Mouse (Mus musculus): ENCODE data around the gene Tgfbr3. TPM values are rescaled to one million over a fixed set of nuclear protein-coding genes. Genes with fewer than 3 reads are reported as not detected.

The Tgfbr3 gene
- polyA plus RNA-seq, 1 experiment from 2014 or later = 2.2 TPM

DNA sequence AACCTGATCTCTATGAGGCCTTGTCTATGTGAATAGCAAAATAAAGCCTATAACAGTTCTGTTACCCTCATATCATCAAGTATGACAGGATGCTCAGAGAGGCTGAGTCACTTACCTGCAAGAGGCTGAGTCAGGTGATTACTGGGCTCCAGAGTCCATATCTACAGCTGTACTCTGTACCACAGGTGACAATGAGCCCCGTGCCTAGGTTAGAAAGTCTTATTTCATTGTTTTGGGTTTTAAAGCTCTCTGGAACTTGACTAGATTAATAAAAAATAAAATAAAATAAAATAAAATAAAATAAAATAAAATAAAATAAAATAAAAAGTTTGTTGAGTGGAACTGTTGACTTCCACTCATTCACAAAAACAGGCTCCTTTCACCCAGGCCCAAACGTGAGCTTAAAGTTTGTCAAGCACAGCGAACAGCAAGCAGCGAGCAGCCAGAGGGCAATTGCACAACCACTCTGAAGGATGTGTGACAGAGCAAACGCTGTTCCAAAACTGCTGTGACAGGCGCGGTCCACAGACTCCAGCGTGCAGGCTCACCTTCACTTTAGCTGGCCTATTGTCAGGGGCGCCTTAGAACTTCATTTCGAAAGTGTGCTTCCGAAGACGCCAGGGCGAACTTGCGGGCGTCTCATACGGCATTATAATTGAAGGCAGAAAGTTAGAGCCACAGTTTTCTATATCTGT lies 6.5 kb upstream of the Tgfbr3 start:
- Histone ChIP-seq H3K9me3 (ENCODE audit: control insufficient read depth, low read length) (no peaks in the 10 kb centered on the region), H3K4me1 (replicated peaks; ENCODE audit: control insufficient read depth, insufficient read depth, low read length) (peaks cover 6% of the 10 kb centered on the region), H3K27ac (ENCODE audit: low read length) (no peak overlapping the region), H3K4me3 (replicated peaks; ENCODE audit: low read length) (no peak overlapping the region), H3K36me3 (ENCODE audit: control insufficient read depth, insufficient read depth) (no peaks in the 10 kb centered on the region), H3K4me2 (ENCODE audit: low read length) (no peak overlapping the region), H3K27me3 (replicated peaks; ENCODE audit: control insufficient read depth, insufficient read depth, low read length) (peaks cover 1% of the 10 kb centered on the region; the same call in 1 of the 2 replicates), H3K9ac (replicated peaks; ENCODE audit: low read depth, low read length) (no peak overlapping the region)
- WGBS = 52% methylated on average over 16 of the region's 16 CpGs
- no peak for ATAC-seq

DNA sequence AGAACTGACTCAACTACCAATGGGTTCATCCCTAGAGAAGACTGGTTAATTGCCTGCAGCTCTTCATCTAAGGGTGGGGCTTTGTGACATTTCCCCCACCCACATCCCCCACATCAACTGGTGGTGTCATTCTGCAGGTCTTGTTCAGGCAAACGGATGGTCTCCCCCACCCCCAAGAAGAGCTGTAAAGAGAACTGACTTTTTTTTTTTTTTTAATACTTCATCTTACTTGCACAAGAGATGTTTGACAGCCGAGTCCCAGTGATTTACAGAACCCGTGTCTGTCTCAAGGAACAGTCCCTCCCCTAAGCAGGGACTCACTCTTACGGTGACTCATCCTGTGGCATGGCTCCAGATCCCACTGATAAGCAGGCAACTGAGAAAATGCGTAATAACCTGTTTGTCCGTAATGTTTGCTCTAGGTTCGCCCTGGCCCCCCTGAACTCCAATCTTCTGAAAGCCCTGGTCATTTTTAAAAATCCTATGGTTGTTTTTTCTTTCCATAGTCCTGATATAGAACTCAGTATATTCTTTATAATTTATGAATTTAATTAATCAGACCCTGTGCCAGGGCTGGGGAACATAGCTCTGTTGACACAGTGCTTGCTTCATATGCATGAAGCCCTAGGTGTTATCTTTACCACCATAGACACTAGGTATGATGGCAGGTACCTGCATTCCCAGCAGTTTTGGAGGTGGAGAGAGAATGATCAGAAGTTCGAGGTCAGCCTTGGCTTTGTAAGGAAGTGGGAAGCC lies 5.8 kb upstream of the Tgfbr3 start:
- Histone ChIP-seq H3K27ac (ENCODE audit: low read length) (no peak overlapping the region), H3K9ac (replicated peaks; ENCODE audit: low read depth, low read length) (no peak overlapping the region), H3K4me3 (replicated peaks; ENCODE audit: low read length) (no peak overlapping the region), H3K4me2 (ENCODE audit: low read length) (no peak overlapping the region), H3K4me1 (replicated peaks; ENCODE audit: control insufficient read depth, insufficient read depth, low read length) (peaks cover 6% of the 10 kb centered on the region), H3K9me3 (ENCODE audit: control insufficient read depth, low read length) (no peaks in the 10 kb centered on the region), H3K36me3 (ENCODE audit: control insufficient read depth, insufficient read depth) (no peaks in the 10 kb centered on the region), H3K27me3 (replicated peaks; ENCODE audit: control insufficient read depth, insufficient read depth, low read length) (peaks cover 7% of the 10 kb centered on the region)
- WGBS = 64% methylated on average over 8 of the region's 8 CpGs
- no peak for ATAC-seq

DNA sequence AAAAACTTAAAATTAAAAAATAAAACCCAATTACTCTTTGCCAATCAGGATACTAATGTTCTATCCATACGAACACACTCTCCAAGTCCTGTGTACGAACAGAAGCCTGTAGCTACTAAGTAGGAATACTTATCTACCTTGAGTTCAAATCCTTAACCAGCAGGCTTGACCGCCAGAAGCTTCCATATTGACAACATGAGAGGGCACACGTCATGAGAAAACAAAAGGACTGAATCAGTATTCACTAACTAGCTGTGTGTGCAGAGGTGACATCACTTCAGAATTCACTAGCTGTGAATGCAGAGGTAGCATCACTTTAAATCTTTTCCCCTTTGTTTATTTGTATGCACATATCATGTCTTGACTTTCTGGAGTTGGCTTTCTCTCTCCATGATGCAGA lies 4.6 kb upstream of the Tgfbr3 start:
- Histone ChIP-seq H3K36me3 (ENCODE audit: control insufficient read depth, insufficient read depth) (no peaks in the 10 kb centered on the region), H3K9ac (replicated peaks; ENCODE audit: low read depth, low read length) (no peak overlapping the region), H3K4me1 (replicated peaks; ENCODE audit: control insufficient read depth, insufficient read depth, low read length) (peaks cover 6% of the 10 kb centered on the region), H3K4me2 (ENCODE audit: low read length) (no peak overlapping the region), H3K4me3 (replicated peaks; ENCODE audit: low read length) (no peak overlapping the region), H3K27ac (ENCODE audit: low read length) (no peak overlapping the region), H3K27me3 (replicated peaks; ENCODE audit: control insufficient read depth, insufficient read depth, low read length) (peaks cover 9% of the 10 kb centered on the region), H3K9me3 (ENCODE audit: control insufficient read depth, low read length) (no peaks in the 10 kb centered on the region)
- ATAC-seq = no peak
- WGBS = 81% methylated on average over 4 of the region's 4 CpGs

DNA sequence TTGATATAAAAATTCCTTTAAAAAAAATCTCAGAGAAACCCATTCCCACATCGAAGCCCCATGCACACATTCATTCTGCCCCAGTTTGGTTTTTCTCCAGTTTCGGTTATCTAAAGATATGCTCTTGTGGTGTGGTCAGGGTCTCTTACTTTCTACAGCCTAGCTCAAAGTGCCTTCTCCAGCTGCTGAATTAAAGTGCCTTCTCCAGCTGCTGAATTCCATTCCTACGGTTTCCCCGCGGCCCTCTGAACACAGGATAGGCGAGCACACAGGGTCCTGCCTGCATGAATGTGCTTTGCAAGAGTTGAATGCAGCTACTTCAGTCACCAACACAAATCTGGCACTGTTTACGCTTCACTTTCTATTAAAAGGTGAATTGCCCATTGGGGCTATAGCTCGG lies 557 bp upstream of the Tgfbr3 start:
- Histone ChIP-seq H3K4me2 (ENCODE audit: low read length) (peak overlapping the region; percentile 97), H3K9me3 (ENCODE audit: control insufficient read depth, low read length) (no peaks in the 10 kb centered on the region), H3K4me3 (replicated peaks; ENCODE audit: low read length) (peak overlapping the region; percentile 62; the same call in 1 of the 2 replicates), H3K36me3 (ENCODE audit: control insufficient read depth, insufficient read depth) (no peaks in the 10 kb centered on the region), H3K27me3 (replicated peaks; ENCODE audit: control insufficient read depth, insufficient read depth, low read length) (peaks cover 25% of the 10 kb centered on the region), H3K9ac (replicated peaks; ENCODE audit: low read depth, low read length) (no peak overlapping the region; the same call in 1 of the 2 replicates), H3K4me1 (replicated peaks; ENCODE audit: control insufficient read depth, insufficient read depth, low read length) (peaks cover 8% of the 10 kb centered on the region), H3K27ac (ENCODE audit: low read length) (no peak overlapping the region)
- WGBS = 35% methylated on average over 8 of the region's 8 CpGs
- ATAC-seq = no peak

DNA sequence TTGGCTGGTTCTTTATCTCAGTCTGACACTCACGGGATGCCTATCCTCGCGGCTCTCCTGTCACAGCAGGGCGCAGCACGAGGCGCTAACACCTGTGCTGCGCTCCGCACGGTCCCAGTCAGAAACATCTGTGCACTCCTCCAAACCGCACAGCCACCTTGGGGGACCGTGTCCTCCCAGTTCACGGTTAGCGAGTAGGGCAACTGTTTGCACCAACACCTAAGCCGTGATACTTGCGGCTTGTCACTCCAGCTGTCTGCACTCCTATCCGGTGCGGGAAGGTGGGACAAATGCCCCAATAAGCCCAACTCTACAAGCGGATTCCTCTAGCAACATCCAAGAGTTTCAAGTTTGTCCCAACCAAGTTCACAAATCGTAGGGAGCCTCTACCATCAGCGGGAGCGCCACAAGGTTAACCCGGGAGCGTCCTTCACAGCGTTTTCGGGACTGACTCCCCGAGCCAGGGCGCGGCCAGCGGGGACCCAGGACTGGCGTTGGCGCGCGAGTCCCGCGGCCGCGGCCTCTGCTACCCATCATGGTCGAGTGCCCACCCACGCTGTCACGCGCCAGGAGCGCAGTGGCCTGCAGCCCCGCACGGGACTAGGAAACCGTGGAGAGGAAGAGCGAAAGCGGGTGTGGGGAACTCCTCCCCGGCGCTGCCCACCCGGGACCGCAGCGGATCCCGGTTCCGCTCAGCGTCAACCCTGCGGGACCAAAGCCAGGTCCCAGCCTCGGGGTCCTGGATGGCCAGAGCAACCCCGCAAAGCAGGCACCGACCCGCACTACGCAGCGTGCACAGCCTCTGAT lies 799 bp downstream of the Tgfbr3 start:
- peak; percentile 37 for ATAC-seq
- H3K4me3 ChIP-seq (replicated peaks; ENCODE audit: low read length) = peak overlapping the region; percentile 62
- peaks cover 25% of the 10 kb centered on the region for H3K27me3 ChIP-seq (replicated peaks; ENCODE audit: control insufficient read depth, insufficient read depth, low read length)

DNA sequence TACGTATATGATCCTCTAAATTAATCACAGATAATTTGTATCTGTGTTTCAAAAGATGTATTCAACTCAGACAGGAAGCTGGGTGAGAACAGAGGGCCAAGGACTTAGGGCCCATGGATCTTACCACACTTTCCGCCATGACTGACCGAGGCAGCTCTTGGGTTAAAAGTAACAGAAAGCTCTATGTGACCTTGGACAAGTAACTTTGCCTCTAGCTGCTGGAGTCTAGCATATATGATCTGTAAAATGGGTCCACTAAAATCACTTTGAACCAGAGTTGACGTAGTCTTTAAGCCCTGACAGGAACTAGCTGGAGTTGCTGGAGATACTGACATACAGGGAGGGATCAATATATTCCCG lies 1.5 kb downstream of the Tgfbr3 start:
- 52% methylated on average over 5 of the region's 5 CpGs for WGBS
- Histone ChIP-seq H3K4me3 (replicated peaks; ENCODE audit: low read length) (peak overlapping the region; percentile 62; the same call in 1 of the 2 replicates), H3K4me1 (replicated peaks; ENCODE audit: control insufficient read depth, insufficient read depth, low read length) (peaks cover 10% of the 10 kb centered on the region), H3K9ac (replicated peaks; ENCODE audit: low read depth, low read length) (no peak overlapping the region), H3K36me3 (ENCODE audit: control insufficient read depth, insufficient read depth) (no peaks in the 10 kb centered on the region), H3K27me3 (replicated peaks; ENCODE audit: control insufficient read depth, insufficient read depth, low read length) (peaks cover 28% of the 10 kb centered on the region), H3K27ac (ENCODE audit: low read length) (no peak overlapping the region), H3K4me2 (ENCODE audit: low read length) (0 out of 2 replicates have a peak overlapping the region, but pooled peaks have one; percentile 97), H3K9me3 (ENCODE audit: control insufficient read depth, low read length) (no peaks in the 10 kb centered on the region)
- no peak for ATAC-seq

More for the DNA sequence above, 799 bp downstream of the Tgfbr3 start:
- no peaks in the 10 kb centered on the region for H3K36me3 ChIP-seq (ENCODE audit: control insufficient read depth, insufficient read depth)
- H3K9ac ChIP-seq (replicated peaks; ENCODE audit: low read depth, low read length) = peak overlapping the region; percentile 61
- under 1% methylated on average over 61 of the region's 62 CpGs for WGBS
- peak overlapping the region; percentile 97 for H3K4me2 ChIP-seq (ENCODE audit: low read length)
- H3K4me1 ChIP-seq (replicated peaks; ENCODE audit: control insufficient read depth, insufficient read depth, low read length) = peaks cover 8% of the 10 kb centered on the region
- no peaks in the 10 kb centered on the region for H3K9me3 ChIP-seq (ENCODE audit: control insufficient read depth, low read length)
- H3K27ac ChIP-seq (ENCODE audit: low read length) = no peak overlapping the region

DNA sequence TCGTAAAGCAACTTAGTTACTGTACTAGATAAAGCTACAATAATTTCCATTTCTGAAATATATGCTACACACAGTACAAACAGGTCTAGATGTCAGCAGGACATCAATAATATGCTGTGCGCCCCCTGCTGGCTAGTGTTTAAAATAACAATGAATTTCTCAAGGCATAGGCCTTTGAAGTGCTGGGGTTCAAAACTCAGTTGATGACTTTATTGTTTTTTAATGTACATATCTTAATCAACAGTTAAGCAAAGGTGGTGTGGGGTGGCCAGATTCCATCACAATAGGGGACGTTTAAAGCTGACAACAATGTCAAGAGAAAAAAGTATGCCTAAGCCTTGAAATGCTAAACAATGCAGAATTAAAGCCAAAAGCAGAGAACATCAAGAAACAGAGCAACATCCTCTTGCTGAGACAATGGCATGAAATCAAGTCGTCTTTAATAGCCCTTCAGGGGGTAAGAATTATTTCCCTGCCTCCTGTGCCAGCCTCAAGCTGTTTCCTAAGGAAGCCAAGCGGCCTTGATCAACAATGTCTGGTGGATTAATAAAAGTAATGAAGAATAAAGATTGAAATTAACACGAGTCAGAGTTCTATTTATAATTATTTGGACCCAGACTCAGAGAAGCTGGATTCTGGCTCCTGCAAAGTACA lies 2.0 kb downstream of the Tgfbr3 start:
- Histone ChIP-seq H3K27ac (ENCODE audit: low read length) (no peak overlapping the region), H3K4me2 (ENCODE audit: low read length) (no peak overlapping the region), H3K4me3 (replicated peaks; ENCODE audit: low read length) (no peak overlapping the region), H3K4me1 (replicated peaks; ENCODE audit: control insufficient read depth, insufficient read depth, low read length) (peaks cover 11% of the 10 kb centered on the region), H3K36me3 (ENCODE audit: control insufficient read depth, insufficient read depth) (no peaks in the 10 kb centered on the region), H3K27me3 (replicated peaks; ENCODE audit: control insufficient read depth, insufficient read depth, low read length) (peaks cover 29% of the 10 kb centered on the region), H3K9ac (replicated peaks; ENCODE audit: low read depth, low read length) (no peak overlapping the region), H3K9me3 (ENCODE audit: control insufficient read depth, low read length) (no peaks in the 10 kb centered on the region)
- ATAC-seq = no peak
- 29% methylated on average over 6 of the region's 6 CpGs for WGBS

DNA sequence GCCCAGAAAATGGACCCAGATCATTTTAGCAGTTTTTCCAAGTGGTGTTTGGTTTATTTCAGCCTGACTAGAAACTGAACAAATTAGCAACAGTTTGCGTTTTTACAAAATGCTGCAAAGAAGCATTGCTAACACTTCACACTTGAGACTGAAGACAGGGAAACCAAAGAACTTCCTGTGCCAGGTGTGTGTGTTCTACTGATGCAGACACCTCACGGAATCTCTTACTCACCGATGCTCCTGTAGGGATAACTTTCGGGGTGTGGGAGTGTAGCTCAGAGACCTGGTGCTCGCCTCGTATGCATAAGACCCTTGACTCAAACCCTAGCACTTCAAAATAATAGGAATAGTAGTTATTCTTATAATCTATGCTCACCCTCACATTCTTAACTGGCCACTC lies 3.9 kb downstream of the Tgfbr3 start:
- Histone ChIP-seq H3K27ac (ENCODE audit: low read length) (no peak overlapping the region), H3K4me1 (replicated peaks; ENCODE audit: control insufficient read depth, insufficient read depth, low read length) (peaks cover 11% of the 10 kb centered on the region), H3K4me3 (replicated peaks; ENCODE audit: low read length) (no peak overlapping the region), H3K36me3 (ENCODE audit: control insufficient read depth, insufficient read depth) (no peaks in the 10 kb centered on the region), H3K9ac (replicated peaks; ENCODE audit: low read depth, low read length) (no peak overlapping the region), H3K4me2 (ENCODE audit: low read length) (no peak overlapping the region), H3K27me3 (replicated peaks; ENCODE audit: control insufficient read depth, insufficient read depth, low read length) (peaks cover 27% of the 10 kb centered on the region), H3K9me3 (ENCODE audit: control insufficient read depth, low read length) (no peaks in the 10 kb centered on the region)
- ATAC-seq = no peak
- 85% methylated on average over 6 of the region's 6 CpGs for WGBS

All from forebrain, embryonic 16.5 days (tissue).